Mouse (Mus musculus) cerebellum, postnatal 36 days (tissue): Measurements from ENCODE around the gene Gipc2.

Source experiments
- DNase-seq, 2 experiments: peaks; one replicate each; pipeline ENCODE4 v3.0.0; 2021 to 2022; ENCODE audit warnings: mixed read lengths in 2 of 2

The Gipc2 gene

GRCm38 (mm10) chr3:152113496-152113895, 52.5 kb downstream of the Gipc2 start:
- no peak for DNase-seq

- no peak for DNase-seq
These were observed 53.4 kb downstream of the Gipc2 start for GRCm38 (mm10) chr3:152112664-152113063.

GRCm38 (mm10) chr3:152111482-152111881, 54.5 kb downstream of the Gipc2 start:
- DNase-seq: no peak

- DNase-seq: peak; percentile 73 to 84
These were observed 54.9 kb downstream of the Gipc2 start for GRCm38 (mm10) chr3:152111081-152111480.

- DNase-seq: no peak
These were observed 56.8 kb downstream of the Gipc2 start for GRCm38 (mm10) chr3:152109260-152109587.

- DNase-seq: no peak
These were observed 57.3 kb downstream of the Gipc2 start for GRCm38 (mm10) chr3:152108560-152109259.

GRCm38 (mm10) chr3:152108003-152108395, 58.0 kb downstream of the Gipc2 start:
- DNase-seq: no peak

- peak in 1 of 2 experiments; percentile 24 for DNase-seq
These were observed 58.7 kb downstream of the Gipc2 start for GRCm38 (mm10) chr3:152107149-152108002.

GRCm38 (mm10) chr3:152106225-152107148, 59.5 kb downstream of the Gipc2 start:
- peak; percentile 11 to 22 for DNase-seq

- DNase-seq: peak; percentile 53 to 65
These were observed 60.7 kb downstream of the Gipc2 start for GRCm38 (mm10) chr3:152105341-152105740.

GRCm38 (mm10) chr3:152103381-152103780, 62.6 kb downstream of the Gipc2 start:
- no peak for DNase-seq

GRCm38 (mm10) chr3:152101459-152101858, 64.6 kb downstream of the Gipc2 start:
- no peak for DNase-seq

GRCm38 (mm10) chr3:152100119-152100818, 65.8 kb downstream of the Gipc2 start:
- DNase-seq: no peak

GRCm38 (mm10) chr3:152095030-152095429, 71.0 kb downstream of the Gipc2 start:
- no peak for DNase-seq

- no peak for DNase-seq
These were observed 73.5 kb downstream of the Gipc2 start for GRCm38 (mm10) chr3:152092385-152093057.

- peak; percentile 35 to 42 for DNase-seq
These were observed 76.9 kb downstream of the Gipc2 start for GRCm38 (mm10) chr3:152089178-152089577.

GRCm38 (mm10) chr3:152081381-152081780, 84.6 kb downstream of the Gipc2 start:
- no peak for DNase-seq

GRCm38 (mm10) chr3:152076088-152076487, 89.9 kb downstream of the Gipc2 start:
- no peak for DNase-seq

- DNase-seq: no peak
These were observed 97.0 kb downstream of the Gipc2 start for GRCm38 (mm10) chr3:152069001-152069400.

GRCm38 (mm10) chr3:152068311-152068710, 97.7 kb downstream of the Gipc2 start:
- DNase-seq: no peak

- no peak for DNase-seq
These were observed 99.3 kb downstream of the Gipc2 start for GRCm38 (mm10) chr3:152066696-152067095.

- no peak for DNase-seq
These were observed 100.2 kb downstream of the Gipc2 start for GRCm38 (mm10) chr3:152065806-152066205.
